Mouse (Mus musculus) liver, embryonic 12.5 days (tissue): ENCODE results near the gene Vps26a. TPM values are rescaled to one million over a fixed set of nuclear protein-coding genes. Genes with fewer than 3 reads are reported as not detected.
"Not testable (repeated sequence)": the region's sequence is repeated elsewhere in the genome, so short reads cannot be mapped to it uniquely, and the experiment has no call there.

ENCODE experiments used
- ATAC-seq: fragments of 200-750 bp; cut with Nextera tagmentation; 2 replicates; pipeline ENCODE4 v1.8.0; 2017; ENCODE audit warnings: moderate number of reproducible peaks, mild to moderate bottlenecking, moderate library complexity
- H3K27ac ChIP-seq: fragments of 300-500 bp; sonication (generic); 2 replicates; pipeline ENCODE4 v1.5.1; 2016; ENCODE audit warnings: mild to moderate bottlenecking
- H3K27me3 ChIP-seq: fragments of 300-500 bp; sonication (generic); replicated peaks from 2 replicates; pipeline ENCODE4 v1.6.1; 2016; ENCODE audit warnings: mild to moderate bottlenecking, moderate library complexity
- H3K36me3 ChIP-seq: fragments of 300-500 bp; sonication (generic); 2 replicates; pipeline ENCODE4 v1.6.1; 2016; ENCODE audit warnings: mild to moderate bottlenecking, moderate library complexity
- H3K4me1 ChIP-seq: fragments of 300-500 bp; sonication (generic); 2 replicates; pipeline ENCODE4 v1.6.1; 2016
- H3K4me2 ChIP-seq: fragments of 300-500 bp; sonication (generic); 2 replicates; pipeline ENCODE4 v1.6.1; 2016; ENCODE audit warnings: mild to moderate bottlenecking, moderate library complexity
- H3K4me3 ChIP-seq: fragments of 300-500 bp; sonication (generic); 2 replicates; pipeline ENCODE4 v1.5.1; 2016; ENCODE audit warnings: mild to moderate bottlenecking, moderate library complexity
- H3K9ac ChIP-seq: fragments of 300-500 bp; sonication (generic); 2 replicates; pipeline ENCODE4 v1.6.1; 2016; ENCODE audit warnings: mild to moderate bottlenecking, moderate library complexity
- H3K9me3 ChIP-seq: fragments of 300-500 bp; sonication (generic); replicated peaks from 2 replicates; pipeline ENCODE4 v1.6.1; 2016; ENCODE audit warnings: mild to moderate bottlenecking, moderate library complexity
- WGBS: fragments of 180-500 bp; shearing (Covaris S2); methylation state at CpG from one replicate; pipeline ENCODE4 v1.1.7; 2016; ENCODE audit not compliant: insufficient replicate concordance; 5-methylcytosine and 5-hydroxymethylcytosine counted together
- polyA plus RNA-seq: library from polyadenylated mRNA; unstranded; fragments of >200 nt; fragmentation: Nextera tagmentation; extraction: Ambion mirVana; gene quantifications from 2 replicates; pipeline ENCODE4 v1.2.1, GENCODE M21; 2016

Vps26a gene
- polyA plus RNA-seq, 1 experiment from 2014 or later: 59.8 TPM

GRCm38 (mm10) chr10:62491681-62492080 is 5.1 kb upstream of the Vps26a start:
- not testable (repeated sequence) for ATAC-seq, H3K9me3 ChIP-seq, H3K4me3 ChIP-seq, H3K36me3 ChIP-seq, H3K27ac ChIP-seq, H3K9ac ChIP-seq, H3K27me3 ChIP-seq, H3K4me2 ChIP-seq
- H3K4me1 ChIP-seq: peaks cover 26% of the 10 kb centered on the region
- 71% methylated on average over 3 of the region's 3 CpGs for WGBS

DNA sequence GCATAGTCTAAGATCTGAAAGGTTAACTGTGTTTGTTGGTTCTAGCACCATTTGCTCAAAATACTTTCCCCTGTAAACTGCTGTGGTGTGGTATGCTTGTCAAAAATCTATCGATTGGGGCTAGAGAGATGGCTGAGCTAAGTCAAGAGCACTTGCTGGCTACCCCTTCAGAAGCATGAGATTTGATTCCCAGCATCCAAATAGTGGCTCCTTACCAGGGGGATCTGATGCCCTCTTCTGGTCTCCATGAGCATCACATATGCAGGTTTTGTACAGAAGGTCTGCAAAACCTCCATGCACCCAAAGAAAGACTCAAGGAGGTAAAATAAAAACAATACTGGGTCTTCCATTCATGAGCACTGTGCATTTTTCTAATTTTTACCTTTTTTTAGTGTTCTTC is 1.7 kb upstream of the Vps26a start:
- no peak overlapping the region for H3K4me3 ChIP-seq
- 32% methylated on average over 1 of the region's 1 CpGs for WGBS
- no peak for ATAC-seq
- H3K9me3 ChIP-seq: no peaks in the 10 kb centered on the region
- H3K4me1 ChIP-seq: peaks cover 48% of the 10 kb centered on the region
- no peaks in the 10 kb centered on the region for H3K36me3 ChIP-seq
- no peak overlapping the region for H3K4me2 ChIP-seq
- no peaks in the 10 kb centered on the region for H3K27me3 ChIP-seq
- no peak overlapping the region for H3K9ac ChIP-seq
- H3K27ac ChIP-seq: no peak overlapping the region

DNA sequence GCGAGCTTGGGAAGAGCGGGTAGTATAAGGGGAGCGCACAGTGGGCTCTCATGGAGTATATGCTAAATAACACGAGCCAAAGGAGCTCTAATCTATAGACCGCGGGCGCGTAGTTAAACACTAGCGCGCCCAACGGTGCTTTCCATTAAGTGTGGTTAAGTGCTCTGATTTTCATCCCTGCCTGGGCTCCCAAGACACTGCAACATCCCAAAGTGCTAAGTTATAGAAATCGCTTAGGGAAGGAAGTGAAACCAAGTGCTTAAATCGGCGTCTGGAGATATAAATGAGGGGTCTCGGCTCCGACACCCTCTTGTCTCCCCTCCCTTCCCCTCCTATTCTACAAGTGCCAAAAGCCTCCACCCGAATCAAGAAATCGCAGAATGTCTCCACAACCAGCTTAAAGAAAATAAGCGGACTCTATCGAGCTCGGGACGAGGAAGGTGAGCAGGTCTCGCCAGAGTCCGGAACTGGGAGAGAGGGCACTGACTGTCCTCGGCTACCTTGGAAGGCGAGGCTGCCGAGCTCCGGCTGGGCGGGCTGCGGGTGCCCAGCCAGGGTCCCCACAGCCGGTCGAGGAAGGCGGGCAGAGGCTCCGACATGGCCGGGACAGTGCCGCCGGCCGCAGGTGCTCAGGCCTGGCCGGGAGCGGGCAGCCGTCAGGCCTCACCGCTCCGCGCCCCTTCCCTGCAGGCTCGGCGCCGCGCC is 575 bp downstream of the Vps26a start:
- no peaks in the 10 kb centered on the region for H3K36me3 ChIP-seq
- peak overlapping the region; percentile 98 for H3K4me3 ChIP-seq
- peak overlapping the region; percentile 91 for H3K27ac ChIP-seq
- no peaks in the 10 kb centered on the region for H3K9me3 ChIP-seq
- no peaks in the 10 kb centered on the region for H3K27me3 ChIP-seq
- H3K4me2 ChIP-seq: peak overlapping the region; percentile 89
- peak; percentile 68 for ATAC-seq
- H3K4me1 ChIP-seq: peaks cover 44% of the 10 kb centered on the region
- WGBS: under 1% methylated on average over 43 of the region's 48 CpGs
- H3K9ac ChIP-seq: peak overlapping the region; percentile 97

- WGBS: 68% methylated on average over 7 of the region's 7 CpGs
- no peak overlapping the region for H3K9ac ChIP-seq
- ATAC-seq: no peak
These were observed 5.3 kb downstream of the Vps26a start for GRCm38 (mm10) chr10:62481108-62481852.

DNA sequence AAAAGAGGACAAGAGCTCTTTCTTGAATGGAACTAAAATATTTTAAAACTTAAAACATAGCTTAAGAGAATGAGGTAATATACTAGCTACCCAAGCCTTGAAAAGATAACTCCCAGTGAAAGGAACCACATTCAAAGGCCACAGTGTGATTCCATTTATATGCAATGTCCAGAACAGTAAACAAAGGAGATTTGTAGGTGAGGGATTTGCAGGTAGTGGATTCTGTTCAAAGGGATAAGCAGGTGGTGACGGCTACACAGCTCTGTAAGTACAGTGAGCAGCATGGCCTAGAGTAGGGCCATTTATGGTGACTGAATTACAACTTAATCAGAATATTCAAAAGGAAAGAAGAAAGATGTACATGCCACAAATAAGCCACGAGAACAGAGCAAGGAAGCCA is 9.6 kb downstream of the Vps26a start:
- no peak for ATAC-seq
- no peak overlapping the region for H3K4me2 ChIP-seq
- H3K27me3 ChIP-seq: no peaks in the 10 kb centered on the region
- WGBS: 78% methylated on average over 2 of the region's 2 CpGs
- no peak overlapping the region for H3K27ac ChIP-seq
- H3K9ac ChIP-seq: no peak overlapping the region
- H3K36me3 ChIP-seq: peaks cover 31% of the 10 kb centered on the region
- no peaks in the 10 kb centered on the region for H3K9me3 ChIP-seq
- H3K4me1 ChIP-seq: peaks cover 8% of the 10 kb centered on the region; the same call in 1 of the 2 replicates
- H3K4me3 ChIP-seq: no peak overlapping the region

More at GRCm38 (mm10) chr10:62481108-62481852, 5.3 kb downstream of the Vps26a start:
- Histone ChIP-seq H3K27ac (no peak overlapping the region), H3K4me2 (no peak overlapping the region), H3K9me3 (no peaks in the 10 kb centered on the region), H3K4me1 (peaks cover 35% of the 10 kb centered on the region), H3K36me3 (peaks cover 17% of the 10 kb centered on the region), H3K27me3 (no peaks in the 10 kb centered on the region), H3K4me3 (no peak overlapping the region)

- ATAC-seq: no peak
- no peak overlapping the region for H3K4me2 ChIP-seq
- H3K9me3 ChIP-seq: no peaks in the 10 kb centered on the region
- peaks cover 34% of the 10 kb centered on the region for H3K36me3 ChIP-seq
- H3K27me3 ChIP-seq: no peaks in the 10 kb centered on the region
- no peak overlapping the region for H3K9ac ChIP-seq
- peaks cover 10% of the 10 kb centered on the region; the same call in 1 of the 2 replicates for H3K4me1 ChIP-seq
- H3K27ac ChIP-seq: no peak overlapping the region
- H3K4me3 ChIP-seq: no peak overlapping the region
- whole genome bisulfite sequencing: 88% methylated on average over 10 of the region's 10 CpGs
These were observed 11.7 kb downstream of the Vps26a start for GRCm38 (mm10) chr10:62474944-62475343.

DNA sequence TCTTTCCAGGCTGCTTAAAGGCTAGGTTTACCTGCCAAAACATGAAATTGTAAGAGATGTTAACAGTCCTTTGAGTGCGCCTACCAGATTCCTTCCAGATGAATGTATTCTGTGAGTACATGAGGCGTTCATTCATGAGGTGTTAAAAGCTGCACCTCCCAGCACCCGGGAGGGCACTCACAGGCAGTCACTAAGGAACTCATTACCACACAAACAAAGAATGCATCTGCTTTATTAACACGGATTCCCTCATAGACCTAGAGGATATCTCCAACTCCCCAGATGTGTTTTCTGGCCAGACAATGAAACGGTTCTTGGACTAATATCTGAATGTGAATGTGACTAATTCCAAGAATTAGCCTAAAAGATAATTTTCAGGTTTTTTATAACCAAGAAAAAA is 15.5 kb downstream of the Vps26a start:
- no peak for ATAC-seq
- WGBS: 67% methylated on average over 5 of the region's 5 CpGs
- Histone ChIP-seq H3K4me1 (peaks cover 5% of the 10 kb centered on the region; the same call in 1 of the 2 replicates), H3K9ac (no peak overlapping the region), H3K4me2 (no peak overlapping the region), H3K4me3 (no peak overlapping the region), H3K36me3 (peaks cover 48% of the 10 kb centered on the region), H3K27me3 (no peaks in the 10 kb centered on the region), H3K9me3 (no peaks in the 10 kb centered on the region), H3K27ac (no peak overlapping the region)

- WGBS: 86% methylated on average over 4 of the region's 4 CpGs
- H3K27me3 ChIP-seq: no peaks in the 10 kb centered on the region
- ATAC-seq: no peak
These were observed 16.9 kb downstream of the Vps26a start for GRCm38 (mm10) chr10:62469736-62470135.

DNA sequence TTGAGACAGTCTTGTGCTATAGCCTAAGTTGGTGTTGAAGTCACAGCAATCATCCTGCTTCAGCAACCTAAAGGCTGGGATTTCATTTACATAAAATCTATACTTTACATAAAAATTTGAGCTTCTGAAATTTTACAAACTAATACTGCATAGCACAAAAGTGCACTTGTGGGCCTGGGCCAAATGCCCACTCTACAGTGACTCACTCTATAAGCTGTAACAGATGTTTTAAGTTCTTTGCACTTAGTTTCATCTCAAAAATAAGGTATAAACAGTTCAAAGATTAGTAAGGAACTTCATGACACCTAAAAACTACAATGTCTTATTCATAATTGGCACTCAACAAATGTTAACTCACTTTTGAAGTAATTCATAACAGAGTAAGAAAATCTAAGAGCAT is 25.3 kb downstream of the Vps26a start:
- H3K9me3 ChIP-seq: no peaks in the 10 kb centered on the region
- no peaks in the 10 kb centered on the region for H3K27me3 ChIP-seq
- H3K4me1 ChIP-seq: no peaks in the 10 kb centered on the region
- peaks cover 78% of the 10 kb centered on the region for H3K36me3 ChIP-seq
- H3K4me2 ChIP-seq: no peak overlapping the region
- ATAC-seq: no peak
- H3K27ac ChIP-seq: no peak overlapping the region
- H3K4me3 ChIP-seq: no peak overlapping the region
- no peak overlapping the region for H3K9ac ChIP-seq

More at GRCm38 (mm10) chr10:62469736-62470135, 16.9 kb downstream of the Vps26a start:
- Histone ChIP-seq H3K4me1 (peaks cover 5% of the 10 kb centered on the region; the same call in 1 of the 2 replicates), H3K9me3 (no peaks in the 10 kb centered on the region), H3K4me3 (no peak overlapping the region), H3K4me2 (no peak overlapping the region), H3K9ac (no peak overlapping the region), H3K36me3 (peaks cover 37% of the 10 kb centered on the region), H3K27ac (no peak overlapping the region)

- H3K27ac ChIP-seq, H3K9ac ChIP-seq, H3K4me2 ChIP-seq, H3K9me3 ChIP-seq, H3K4me3 ChIP-seq, H3K27me3 ChIP-seq, ATAC-seq: not testable (repeated sequence)
- peaks cover 46% of the 10 kb centered on the region for H3K36me3 ChIP-seq
- WGBS: 57% methylated on average over 11 of the region's 11 CpGs
- H3K4me1 ChIP-seq: peaks cover 37% of the 10 kb centered on the region
These were observed 34.6 kb downstream of the Vps26a start for GRCm38 (mm10) chr10:62452001-62452400.

DNA sequence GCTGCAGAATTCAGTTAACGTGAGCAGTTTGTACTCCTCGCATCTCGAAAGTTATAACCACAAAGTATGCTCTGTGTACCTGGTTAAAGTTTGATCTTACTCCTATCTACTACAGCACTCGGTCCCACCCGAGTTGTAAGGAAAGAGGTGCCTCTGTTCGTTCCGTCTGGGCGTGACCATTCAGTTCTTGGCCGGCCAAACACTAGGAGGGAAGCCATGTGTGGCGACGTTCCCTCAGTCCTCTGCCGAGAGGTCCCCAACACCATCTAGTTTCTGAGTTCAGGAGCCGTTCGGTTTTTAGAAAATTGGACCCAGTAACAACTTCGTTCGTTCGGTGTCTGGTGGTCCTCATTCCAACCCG is 36.3 kb downstream of the Vps26a start:
- peaks cover 48% of the 10 kb centered on the region for H3K36me3 ChIP-seq
- 31% methylated on average over 18 of the region's 18 CpGs for WGBS
- no peaks in the 10 kb centered on the region for H3K27me3 ChIP-seq
- peak overlapping the region; percentile 97 for H3K9ac ChIP-seq
- peak overlapping the region; percentile 100 for H3K4me3 ChIP-seq
- H3K4me2 ChIP-seq: peak overlapping the region; percentile 76
- H3K27ac ChIP-seq: peak overlapping the region; percentile 85
- peaks cover 37% of the 10 kb centered on the region for H3K4me1 ChIP-seq
- H3K9me3 ChIP-seq: no peaks in the 10 kb centered on the region
- peak; percentile 46; the same call in 1 of the 2 replicates for ATAC-seq
